Mouse (Mus musculus): ENCODE results near the gene Hrct1.

Gene Hrct1

DNA sequence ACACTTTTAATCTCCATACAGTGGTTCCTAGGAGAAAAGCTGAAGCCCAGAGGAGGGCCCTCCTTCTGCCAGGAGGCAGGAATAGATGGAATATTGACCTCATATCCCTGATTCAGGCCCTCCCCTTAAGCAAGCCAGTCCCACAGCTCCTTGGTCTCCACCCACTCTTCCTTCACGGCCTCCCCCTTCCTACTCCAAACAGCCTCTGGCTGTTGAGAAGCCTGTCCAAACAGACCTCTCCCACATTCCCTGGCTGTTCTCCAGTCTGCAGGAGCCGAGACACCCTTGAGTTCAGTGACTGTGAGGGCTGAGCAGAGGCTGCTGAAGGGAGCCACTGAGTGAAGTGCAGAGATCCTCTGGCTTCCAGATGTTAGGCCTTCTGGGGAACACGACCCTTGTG, at the start of gene Hrct1:
Gene Hrct1, plus strand, starts transcription at position 194 of the 400 bp plus-strand sequence.
- DNase-seq, result peak; percentile 97

GRCm38 (mm10) chr4:43678541-43678940, 48.4 kb upstream of the Hrct1 start:
- DNase-seq, result no peak

GRCm38 (mm10) chr4:43679416-43680043, 47.5 kb upstream of the Hrct1 start:
- peak; percentile 43 for DNase-seq

- no peak for DNase-seq
These were observed 37.0 kb upstream of the Hrct1 start for GRCm38 (mm10) chr4:43690021-43690420.

DNA sequence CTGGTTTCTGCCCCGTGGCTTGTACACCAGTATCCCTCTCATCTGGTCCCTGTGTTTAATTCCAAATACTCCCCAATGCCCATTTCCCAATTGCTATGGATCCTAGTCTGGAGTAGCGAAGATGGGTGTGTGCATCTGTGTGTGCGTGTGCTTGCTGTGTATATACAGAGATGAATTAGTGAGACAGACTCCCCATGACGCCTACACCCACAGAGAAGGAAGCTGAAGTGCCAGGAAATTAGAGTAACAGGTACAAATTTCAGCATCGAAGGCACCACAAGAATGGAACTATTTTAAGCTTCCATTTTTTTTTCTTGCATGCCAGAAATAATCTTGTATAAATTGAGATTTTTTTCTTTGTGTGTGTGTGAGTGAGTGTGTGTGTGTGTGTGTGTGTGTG, 36.0 kb upstream of the Hrct1 start:
- no peak for DNase-seq

DNA sequence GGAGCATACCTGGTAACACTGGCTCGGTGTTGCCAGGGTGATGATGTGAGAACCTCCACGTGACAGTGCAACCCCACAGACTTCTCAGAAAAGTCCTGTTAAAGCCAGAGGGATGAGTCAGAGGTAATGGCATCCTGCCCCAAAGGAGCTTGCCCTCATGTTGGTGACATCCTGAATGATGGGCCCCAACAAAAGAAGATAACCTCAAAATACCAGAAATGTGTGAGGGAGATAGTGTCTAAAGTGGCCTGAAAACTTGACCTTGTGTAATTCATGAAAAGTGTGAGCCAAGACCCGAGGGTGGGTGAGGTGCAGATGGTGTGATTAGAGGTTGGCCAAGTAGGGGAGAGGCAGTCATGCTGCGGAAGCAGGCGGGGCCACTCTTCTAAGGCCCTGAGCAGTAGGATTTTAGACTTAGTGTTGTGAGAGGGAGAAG, 33.2 kb upstream of the Hrct1 start:
- peak; percentile 71 for DNase-seq

DNA sequence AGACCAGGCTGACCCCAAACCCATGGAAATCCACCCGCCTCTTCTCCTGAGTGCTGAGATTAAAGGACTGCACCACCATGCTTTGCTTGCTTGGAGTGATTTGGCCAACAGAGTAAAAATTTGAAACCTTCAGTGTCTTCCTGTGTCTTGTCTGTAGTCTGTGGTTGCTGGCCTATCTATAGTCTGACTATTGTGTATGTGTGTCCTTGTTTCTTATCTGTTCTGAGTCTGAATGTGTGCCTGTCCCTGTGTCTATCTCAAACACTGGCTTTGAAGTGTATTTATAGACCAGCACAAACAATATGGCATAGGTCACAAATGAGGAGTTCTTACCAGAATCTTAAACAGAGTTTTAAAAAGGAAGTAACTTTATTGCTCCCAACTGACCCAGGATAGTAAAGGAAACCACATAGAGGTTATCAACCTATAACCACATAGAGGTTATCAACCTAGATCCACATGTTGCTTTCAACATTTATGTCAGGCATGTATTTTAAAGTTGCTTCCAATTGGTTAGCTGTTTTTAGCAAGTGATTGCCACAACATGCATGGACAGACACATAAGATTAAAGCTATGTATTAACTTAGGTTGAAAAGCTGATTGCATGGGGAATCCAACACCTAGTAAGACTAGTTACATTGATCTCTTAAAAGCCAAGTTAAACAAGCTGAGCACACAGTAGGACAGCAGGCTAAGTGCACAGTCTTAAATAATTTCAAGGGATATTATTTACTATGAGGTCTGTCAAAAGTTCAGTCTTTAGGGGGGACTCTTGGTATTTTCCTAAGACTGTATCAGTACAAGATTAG, 32.3 kb upstream of the Hrct1 start:
- DNase-seq, result no peak

DNA sequence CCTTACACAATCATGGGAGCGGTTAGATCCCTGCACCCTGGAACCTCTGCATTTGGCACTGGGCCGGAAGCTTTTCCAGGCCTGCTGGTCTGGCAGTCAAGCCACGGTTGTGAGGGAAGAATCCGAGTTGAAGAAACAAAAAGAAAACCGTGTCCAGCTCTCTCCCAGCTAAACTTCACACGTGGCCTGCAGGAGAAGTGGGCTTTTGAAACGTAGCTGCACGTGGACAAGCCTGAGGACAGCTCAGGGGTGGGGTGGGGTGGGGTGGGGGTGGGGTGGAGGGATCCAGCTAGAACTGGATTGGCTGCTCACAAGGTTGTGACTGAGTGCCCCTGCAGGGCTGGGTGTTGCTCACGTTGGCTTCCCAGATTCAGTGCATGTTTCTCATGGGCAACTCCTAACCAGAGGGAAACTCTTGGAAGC, 31.7 kb upstream of the Hrct1 start:
- DNase-seq, result peak; percentile 83

- DNase-seq, result no peak
These were observed 30.4 kb upstream of the Hrct1 start for GRCm38 (mm10) chr4:43696561-43696960.

DNA sequence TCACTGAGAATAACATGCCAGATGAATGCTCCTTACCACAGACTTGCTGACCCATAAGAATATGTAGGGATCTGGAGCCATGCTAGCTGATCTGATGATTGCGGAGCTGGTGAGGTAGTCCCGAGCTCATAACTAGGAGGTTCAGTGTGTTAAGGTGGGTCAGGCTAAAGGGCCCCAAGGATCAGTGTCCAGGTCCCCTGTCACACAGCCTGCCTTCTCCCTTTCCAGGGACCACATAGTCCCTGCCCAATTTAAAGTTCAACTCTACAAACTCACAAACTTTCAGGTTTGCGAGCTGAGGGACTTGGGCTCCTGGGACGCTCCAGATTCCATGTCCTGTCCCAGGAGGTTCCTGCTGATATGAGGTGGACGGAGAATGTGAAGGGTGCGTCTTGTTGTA, 26.3 kb upstream of the Hrct1 start, which contains the start of gene Olfr70:
Gene Olfr70, minus strand, starts transcription at position 101 of the 400 bp plus-strand sequence.
- DNase-seq, result no peak

GRCm38 (mm10) chr4:43703439-43703838, 23.5 kb upstream of the Hrct1 start:
- DNase-seq, result no peak

DNA sequence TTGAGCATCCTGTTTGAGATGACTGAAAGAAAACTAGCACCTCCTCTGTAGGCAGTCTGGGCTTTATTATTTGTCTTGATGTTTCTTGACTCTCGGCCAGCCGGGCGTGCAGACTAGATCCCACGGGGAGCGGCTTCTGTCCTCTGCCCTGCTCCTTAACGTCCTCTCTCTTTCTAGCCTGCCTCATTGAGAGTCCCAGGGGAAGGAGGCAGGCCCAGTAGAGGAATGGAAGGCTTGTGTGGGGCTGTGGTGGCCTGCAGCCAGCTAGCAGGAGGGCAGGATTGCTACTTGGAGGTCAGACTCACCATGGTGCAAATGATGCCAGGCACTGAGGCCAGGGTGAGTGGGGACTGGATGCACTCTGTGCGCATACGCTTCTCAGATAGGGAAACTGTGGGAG, 23.1 kb upstream of the Hrct1 start:
- peak; percentile 29 for DNase-seq

DNA sequence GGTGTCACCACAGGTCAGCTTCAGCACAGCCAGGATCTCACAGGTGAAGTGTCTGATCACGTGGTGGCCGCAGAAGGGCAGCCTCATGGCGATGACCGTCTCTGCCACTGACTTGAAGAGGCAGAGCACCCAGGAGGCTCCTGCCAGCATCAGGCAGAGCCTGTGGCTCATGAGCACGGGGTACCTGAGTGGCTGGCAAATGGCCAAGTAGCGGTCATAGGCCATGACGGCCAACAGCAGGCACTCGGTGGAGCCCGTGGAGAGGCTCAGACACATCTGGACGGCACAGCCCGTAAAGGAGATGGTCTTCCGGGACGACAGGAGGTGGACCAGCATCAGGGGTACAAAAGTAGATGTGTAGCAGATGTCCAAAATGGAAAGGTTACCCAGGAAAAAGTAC, 21.0 kb upstream of the Hrct1 start:
- no peak for DNase-seq

GRCm38 (mm10) chr4:43709869-43710268, 17.1 kb upstream of the Hrct1 start, which contains the start of gene Olfr71:
Gene Olfr71, minus strand, starts transcription at chr4:43710255.
- peak; percentile 82 for DNase-seq

DNA sequence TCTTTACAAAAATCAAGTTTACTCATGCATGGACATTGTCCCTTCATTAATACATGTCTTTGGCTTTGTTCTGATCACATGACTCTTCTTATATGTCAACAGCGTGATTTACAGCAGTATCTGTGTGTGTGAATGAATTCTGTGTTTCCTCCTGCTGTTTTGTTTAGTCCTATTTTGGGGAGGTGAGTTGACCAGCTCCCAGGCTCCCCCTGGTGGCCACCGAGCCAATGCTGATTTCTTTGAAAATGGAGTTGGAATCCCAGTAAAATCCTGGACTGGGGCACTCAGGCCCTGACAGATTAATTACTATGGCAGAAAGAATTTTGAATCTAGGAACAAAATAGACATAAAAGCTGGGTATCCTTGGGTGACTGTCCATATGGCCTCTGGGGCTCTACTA, 15.2 kb upstream of the Hrct1 start:
- peak; percentile 91 for DNase-seq

GRCm38 (mm10) chr4:43713652-43714219, 13.3 kb upstream of the Hrct1 start:
- DNase-seq, result no peak

DNA sequence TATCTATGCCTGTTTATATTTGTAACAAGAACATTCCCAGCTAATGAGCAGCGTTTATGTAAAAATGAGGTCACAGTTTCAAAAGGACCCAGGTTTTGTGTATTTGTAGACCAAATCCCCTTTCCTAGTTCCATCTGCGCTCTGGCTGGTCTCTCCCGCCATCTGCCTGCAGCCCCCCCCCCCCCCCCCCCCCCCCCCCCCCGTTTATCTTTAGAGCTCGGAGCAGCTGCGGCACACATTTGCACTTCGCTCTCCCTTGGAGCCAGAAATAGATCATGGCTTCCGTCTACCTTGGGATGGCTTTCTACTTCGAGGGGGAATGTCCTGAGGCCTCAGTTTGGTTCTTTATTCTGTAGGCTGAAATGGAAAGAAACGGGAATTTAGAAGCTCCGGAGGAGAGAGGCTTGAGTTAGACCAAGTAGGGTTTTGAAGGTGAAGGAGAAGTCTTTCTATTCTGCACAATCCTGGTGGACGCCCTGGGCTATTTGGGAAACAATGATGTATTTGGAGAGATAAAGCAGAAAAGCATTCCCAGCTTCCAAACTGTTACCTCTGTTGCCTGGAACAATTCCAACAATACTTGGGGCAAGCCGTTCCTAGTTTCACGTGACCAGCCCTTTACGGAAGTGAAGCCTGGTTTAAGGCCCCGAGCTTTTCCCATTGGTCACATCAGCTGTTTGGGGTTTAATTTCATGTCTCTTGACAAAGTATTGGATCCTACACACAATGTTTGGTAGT, 6.3 kb upstream of the Hrct1 start:
- DNase-seq, result no peak

DNA sequence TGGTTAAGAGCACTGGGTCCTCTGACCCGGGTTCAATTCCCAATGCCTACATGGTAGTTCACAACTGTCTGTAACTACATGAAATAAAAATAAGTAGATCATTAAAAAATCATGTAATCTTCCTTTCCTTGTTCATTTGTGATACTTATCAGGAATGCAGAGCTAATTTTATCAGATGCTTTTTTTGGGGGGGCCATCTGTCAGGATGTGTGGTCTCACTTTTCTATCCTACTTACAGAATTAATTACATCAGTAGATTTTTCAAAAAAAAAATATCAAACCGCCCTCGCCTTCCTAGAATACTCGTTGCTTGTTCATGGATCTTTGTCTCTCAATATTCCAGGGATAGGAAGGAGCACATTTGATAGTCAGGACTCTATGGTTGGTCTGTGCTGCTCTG, 4.8 kb upstream of the Hrct1 start:
- DNase-seq, result no peak

- DNase-seq, result peak; percentile 76
These were observed 2.2 kb upstream of the Hrct1 start for GRCm38 (mm10) chr4:43724764-43725163.

DNA sequence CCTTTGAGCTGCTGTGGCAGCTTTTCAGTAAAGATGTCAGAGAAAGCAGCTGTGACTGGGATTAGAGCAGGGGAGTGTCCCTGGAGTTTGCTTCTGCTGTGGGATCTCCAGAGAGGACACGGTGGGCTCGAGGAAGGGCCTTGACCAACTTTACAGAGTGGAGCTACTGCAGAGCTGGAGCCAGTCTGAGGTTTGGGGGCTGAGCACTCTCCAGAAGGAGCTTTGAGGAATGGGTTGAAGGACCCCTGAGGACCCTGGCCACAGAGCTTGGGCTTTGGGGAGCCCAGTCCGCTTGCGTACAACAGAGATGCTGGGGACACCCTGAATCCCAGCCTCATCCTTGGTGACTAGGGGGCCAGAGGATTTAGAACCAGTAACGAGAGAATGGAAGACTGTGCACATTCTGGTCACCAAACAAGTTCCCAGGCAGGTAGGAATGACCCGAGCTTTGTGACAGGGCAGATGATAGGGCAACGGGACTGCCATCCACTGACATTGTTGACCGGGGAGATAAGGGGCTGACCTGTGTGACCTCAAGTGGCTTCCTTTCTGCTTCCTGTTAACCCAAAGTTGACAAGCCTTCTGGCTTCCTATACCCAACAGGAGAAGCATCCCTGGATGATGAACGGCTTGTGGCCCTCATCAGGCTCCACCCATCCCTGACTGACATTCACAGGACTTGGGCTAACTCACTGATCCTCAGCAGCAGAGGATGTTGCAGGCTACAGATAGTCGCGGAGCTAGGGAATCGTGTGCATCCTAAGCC, 577 bp upstream of the Hrct1 start:
- no peak for DNase-seq

GRCm38 (mm10) chr4:43727718-43728575, 959 bp downstream of the Hrct1 start:
- no peak for DNase-seq
